Mouse (Mus musculus) neural tube, embryonic 11.5 days (tissue): ENCODE measurements at regions not wholly inside any gene's neighbourhood (a gene's known extent, or its start where the extent isn't known, plus 50 kb on each side); places are given as distances from the start of the nearest gene placed in this dataset.

Experiments
- ATAC-seq: fragments of 200-750 bp; cut with Nextera tagmentation; 2 replicates; pipeline ENCODE4 v1.8.0; 2017; ENCODE audit warnings: moderate number of reproducible peaks, mild to moderate bottlenecking, moderate TSS enrichment, moderate library complexity; ENCODE audit not compliant: insufficient read depth, low FRiP score, low TSS enrichment
- DNase-seq: peaks from one replicate; pipeline ENCODE4 v3.0.0-alpha.2; 2015; ENCODE audit warnings: low spot score
- H3K27ac ChIP-seq: fragments of 300-500 bp; sonication (generic); 2 replicates; pipeline ENCODE4 v1.5.1; 2014; ENCODE audit warnings: low read depth, mild to moderate bottlenecking, low read length
- H3K27me3 ChIP-seq: fragments of 300-500 bp; sonication (generic); 2 replicates; pipeline ENCODE4 v1.6.1; 2014; ENCODE audit warnings: mild to moderate bottlenecking, low read length, mixed read lengths; ENCODE audit not compliant: control insufficient read depth, insufficient read depth
- H3K36me3 ChIP-seq: fragments of 300-500 bp; sonication (generic); 2 replicates; pipeline ENCODE4 v1.6.1; 2014; ENCODE audit warnings: mild to moderate bottlenecking, low read length, moderate library complexity, mixed read lengths; ENCODE audit not compliant: control insufficient read depth, insufficient read depth
- H3K4me1 ChIP-seq: fragments of 300-500 bp; sonication (generic); 2 replicates; pipeline ENCODE4 v1.6.1; 2014; ENCODE audit warnings: low read length, mixed read lengths; ENCODE audit not compliant: control insufficient read depth, insufficient read depth
- H3K4me2 ChIP-seq: fragments of 300-500 bp; sonication (generic); 2 replicates; pipeline ENCODE4 v1.6.1; 2014; ENCODE audit warnings: low read depth, mild to moderate bottlenecking, moderate library complexity
- H3K4me3 ChIP-seq: fragments of 300-500 bp; sonication (generic); 2 replicates; pipeline ENCODE4 v1.5.1; 2014; ENCODE audit warnings: low read depth, low read length
- H3K9ac ChIP-seq: fragments of 300-500 bp; sonication (generic); 2 replicates; pipeline ENCODE4 v1.6.1; 2014; ENCODE audit warnings: mild to moderate bottlenecking, low read length
- H3K9me3 ChIP-seq: fragments of 300-500 bp; sonication (generic); 2 replicates; pipeline ENCODE4 v1.6.1; 2016; ENCODE audit warnings: low read length; ENCODE audit not compliant: control insufficient read depth
- WGBS: fragments of 180-500 bp; shearing (Covaris S2); extraction: QIAGEN DNeasy Blood & Tissue Kit; methylation state at CpG from one replicate; pipeline ENCODE4 v1.1.7; 2014; 5-methylcytosine and 5-hydroxymethylcytosine counted together

GRCm38 (mm10) chr11:89209072-89209471, 93.1 kb downstream of the Nog start:
- H3K9me3 ChIP-seq: no peaks in the 10 kb centered on the region
- H3K36me3 ChIP-seq: no peaks in the 10 kb centered on the region
- H3K4me3 ChIP-seq: no peak overlapping the region
- no peak overlapping the region for H3K9ac ChIP-seq
- H3K27ac ChIP-seq: no peak overlapping the region
- H3K4me1 ChIP-seq: no peaks in the 10 kb centered on the region
- DNase-seq: no peak
- H3K27me3 ChIP-seq: no peaks in the 10 kb centered on the region
- H3K4me2 ChIP-seq: no peak overlapping the region
- WGBS: 54% methylated on average over 6 of the region's 6 CpGs
- ATAC-seq: no peak

GRCm38 (mm10) chr11:89206788-89207187, 95.3 kb downstream of the Nog start:
- no peaks in the 10 kb centered on the region for H3K27me3 ChIP-seq

GRCm38 (mm10) chr11:89204948-89205545, 97.1 kb downstream of the Nog start:
- Histone ChIP-seq H3K4me1 (no peaks in the 10 kb centered on the region), H3K4me3 (no peak overlapping the region), H3K27ac (no peak overlapping the region), H3K27me3 (no peaks in the 10 kb centered on the region), H3K9me3 (no peaks in the 10 kb centered on the region), H3K4me2 (no peak overlapping the region), H3K36me3 (no peaks in the 10 kb centered on the region), H3K9ac (no peak overlapping the region)
- 80% methylated on average over 7 of the region's 7 CpGs for WGBS
- ATAC-seq (no peak), DNase-seq (no peak)

More at GRCm38 (mm10) chr11:89206788-89207187, 95.3 kb downstream of the Nog start:
- Histone ChIP-seq H3K4me1 (no peaks in the 10 kb centered on the region), H3K27ac (no peak overlapping the region), H3K36me3 (no peaks in the 10 kb centered on the region), H3K4me2 (no peak overlapping the region), H3K4me3 (no peak overlapping the region), H3K9ac (no peak overlapping the region), H3K9me3 (no peaks in the 10 kb centered on the region)
- DNase-seq (no peak), ATAC-seq (no peak)
- 49% methylated on average over 3 of the region's 3 CpGs for WGBS

- WGBS: 83% methylated on average over 3 of the region's 3 CpGs
- DNase-seq: no peak
- Histone ChIP-seq H3K4me1 (no peaks in the 10 kb centered on the region), H3K4me2 (no peak overlapping the region), H3K36me3 (no peaks in the 10 kb centered on the region), H3K9ac (no peak overlapping the region), H3K4me3 (no peak overlapping the region), H3K9me3 (no peaks in the 10 kb centered on the region), H3K27me3 (no peaks in the 10 kb centered on the region), H3K27ac (no peak overlapping the region)
- ATAC-seq: no peak
Measured at GRCm38 (mm10) chr11:89200458-89200857, 101.7 kb downstream of the Nog start.

- WGBS: 91% methylated on average over 3 of the region's 3 CpGs
- DNase-seq: no peak
- no peak overlapping the region for H3K27ac ChIP-seq
- H3K9me3 ChIP-seq: no peaks in the 10 kb centered on the region
- no peak for ATAC-seq
- no peak overlapping the region for H3K9ac ChIP-seq
- H3K4me1 ChIP-seq: no peaks in the 10 kb centered on the region
- no peak overlapping the region for H3K4me3 ChIP-seq
- H3K4me2 ChIP-seq: no peak overlapping the region
- no peaks in the 10 kb centered on the region for H3K27me3 ChIP-seq
- no peaks in the 10 kb centered on the region for H3K36me3 ChIP-seq
Measured at GRCm38 (mm10) chr11:89192815-89193214, 109.3 kb downstream of the Nog start.

GRCm38 (mm10) chr11:89186911-89187621, 113.4 kb downstream of the Gm525 start:
- peak; percentile 75 for DNase-seq
- no peaks in the 10 kb centered on the region for H3K27me3 ChIP-seq
- WGBS: 12% methylated on average over 26 of the region's 26 CpGs
- no peaks in the 10 kb centered on the region for H3K9me3 ChIP-seq
- peak overlapping the region; percentile 9; the same call in 1 of the 2 replicates for H3K4me3 ChIP-seq
- peak overlapping the region; percentile 43 for H3K4me2 ChIP-seq
- no peak overlapping the region for H3K27ac ChIP-seq
- peak overlapping the region; percentile 37 for H3K9ac ChIP-seq
- peak; percentile 67 for ATAC-seq
- H3K36me3 ChIP-seq: no peaks in the 10 kb centered on the region
- peaks cover 9% of the 10 kb centered on the region for H3K4me1 ChIP-seq

- ATAC-seq (no peak), DNase-seq (no peak)
- H3K27me3 ChIP-seq: no peaks in the 10 kb centered on the region
- H3K4me3 ChIP-seq: no peak overlapping the region
- H3K9ac ChIP-seq: no peak overlapping the region
- no peaks in the 10 kb centered on the region for H3K36me3 ChIP-seq
- no peak overlapping the region for H3K27ac ChIP-seq
- H3K4me2 ChIP-seq: no peak overlapping the region
- H3K4me1 ChIP-seq: peaks cover 9% of the 10 kb centered on the region
- WGBS: 84% methylated on average over 6 of the region's 6 CpGs
- H3K9me3 ChIP-seq: no peaks in the 10 kb centered on the region
Measured at GRCm38 (mm10) chr11:89185862-89186261, 112.2 kb downstream of the Gm525 start.

GRCm38 (mm10) chr11:89181471-89181870, 107.8 kb downstream of the Gm525 start:
- Histone ChIP-seq H3K4me1 (no peaks in the 10 kb centered on the region; the same call in 1 of the 2 replicates), H3K4me3 (no peak overlapping the region), H3K9ac (no peak overlapping the region), H3K9me3 (no peaks in the 10 kb centered on the region), H3K36me3 (no peaks in the 10 kb centered on the region), H3K27ac (no peak overlapping the region), H3K4me2 (no peak overlapping the region), H3K27me3 (no peaks in the 10 kb centered on the region)
- ATAC-seq: no peak
- no peak for DNase-seq
- WGBS: 89% methylated on average over 5 of the region's 5 CpGs

GRCm38 (mm10) chr11:89178436-89178835, 104.8 kb downstream of the Gm525 start:
- ATAC-seq: no peak
- H3K4me3 ChIP-seq: no peak overlapping the region
- H3K27me3 ChIP-seq: no peaks in the 10 kb centered on the region
- WGBS: 93% methylated on average over 7 of the region's 7 CpGs
- no peak for DNase-seq
- H3K4me1 ChIP-seq: no peaks in the 10 kb centered on the region; the same call in 1 of the 2 replicates
- H3K9me3 ChIP-seq: no peaks in the 10 kb centered on the region
- no peak overlapping the region for H3K27ac ChIP-seq
- no peaks in the 10 kb centered on the region for H3K36me3 ChIP-seq
- no peak overlapping the region for H3K4me2 ChIP-seq
- no peak overlapping the region for H3K9ac ChIP-seq
